Mouse (Mus musculus) MN1 (cell line): ENCODE data around the gene Gm17783.
"Not testable (repeated sequence)": the region's sequence is repeated elsewhere in the genome, so short reads cannot be mapped to it uniquely, and the experiment has no call there.

Experiments used
- DNase-seq: peaks from one replicate; pipeline ENCODE4 v3.0.0-alpha.2; 2016; ENCODE audit warnings: low spot score

Gm17783 gene

GRCm38 (mm10) chr16:45531950-45532349 is at the start of gene Gm17783:
Gene Gm17783 (minus strand): TSS chr16:45532050.
- no peak for DNase-seq

- DNase-seq, result no peak
Measured at GRCm38 (mm10) chr16:45579883-45580282, 48.0 kb upstream of the Gm17783 start.

GRCm38 (mm10) chr16:45572307-45572706 is 40.5 kb upstream of the Gm17783 start:
- no peak for DNase-seq

GRCm38 (mm10) chr16:45561747-45562146 is 29.9 kb upstream of the Gm17783 start:
- no peak for DNase-seq

GRCm38 (mm10) chr16:45551579-45551978 is 19.7 kb upstream of the Gm17783 start:
- no peak for DNase-seq

- DNase-seq, result no peak
Measured at GRCm38 (mm10) chr16:45547982-45548381, 16.1 kb upstream of the Gm17783 start.

- no peak for DNase-seq
Measured at GRCm38 (mm10) chr16:45544341-45544740, 12.5 kb upstream of the Gm17783 start.

GRCm38 (mm10) chr16:45542108-45542507 is 10.3 kb upstream of the Gm17783 start:
- DNase-seq, result no peak

GRCm38 (mm10) chr16:45538342-45538741 is 6.5 kb upstream of the Gm17783 start:
- DNase-seq, result not testable (repeated sequence)

- DNase-seq, result no peak
Measured at GRCm38 (mm10) chr16:45535009-45535408, 3.2 kb upstream of the Gm17783 start, which contains the start of gene Slc9c1. Gene Slc9c1 (plus strand): TSS chr16:45535309.

GRCm38 (mm10) chr16:45525551-45525950 is 6.3 kb downstream of the Gm17783 start:
- DNase-seq, result no peak

GRCm38 (mm10) chr16:45495326-45495725 is 36.5 kb downstream of the Gm17783 start:
- DNase-seq, result no peak

- no peak for DNase-seq
Measured at GRCm38 (mm10) chr16:45492927-45493326, 38.9 kb downstream of the Gm17783 start, which contains the start of gene Gm609. Gene Gm609 (minus strand): TSS chr16:45492969.

GRCm38 (mm10) chr16:45476991-45477390 is 54.9 kb downstream of the Gm17783 start:
- DNase-seq, result no peak

GRCm38 (mm10) chr16:45471836-45472235 is 60.0 kb downstream of the Gm17783 start:
- not testable (repeated sequence) for DNase-seq
